Mouse (Mus musculus) thymus, postnatal 25 days (tissue): ENCODE results near the gene Ythdf2.
A peak's percentile ranks its signal among the peaks of the same experiment; 100 is the strongest.
"Not testable (repeated sequence)": the region's sequence is repeated elsewhere in the genome, so short reads cannot be mapped to it uniquely, and the experiment has no call there.

Experiments
- DNase-seq: peaks from one replicate; pipeline ENCODE4 v3.0.0; 2022

Gene Ythdf2

DNA sequence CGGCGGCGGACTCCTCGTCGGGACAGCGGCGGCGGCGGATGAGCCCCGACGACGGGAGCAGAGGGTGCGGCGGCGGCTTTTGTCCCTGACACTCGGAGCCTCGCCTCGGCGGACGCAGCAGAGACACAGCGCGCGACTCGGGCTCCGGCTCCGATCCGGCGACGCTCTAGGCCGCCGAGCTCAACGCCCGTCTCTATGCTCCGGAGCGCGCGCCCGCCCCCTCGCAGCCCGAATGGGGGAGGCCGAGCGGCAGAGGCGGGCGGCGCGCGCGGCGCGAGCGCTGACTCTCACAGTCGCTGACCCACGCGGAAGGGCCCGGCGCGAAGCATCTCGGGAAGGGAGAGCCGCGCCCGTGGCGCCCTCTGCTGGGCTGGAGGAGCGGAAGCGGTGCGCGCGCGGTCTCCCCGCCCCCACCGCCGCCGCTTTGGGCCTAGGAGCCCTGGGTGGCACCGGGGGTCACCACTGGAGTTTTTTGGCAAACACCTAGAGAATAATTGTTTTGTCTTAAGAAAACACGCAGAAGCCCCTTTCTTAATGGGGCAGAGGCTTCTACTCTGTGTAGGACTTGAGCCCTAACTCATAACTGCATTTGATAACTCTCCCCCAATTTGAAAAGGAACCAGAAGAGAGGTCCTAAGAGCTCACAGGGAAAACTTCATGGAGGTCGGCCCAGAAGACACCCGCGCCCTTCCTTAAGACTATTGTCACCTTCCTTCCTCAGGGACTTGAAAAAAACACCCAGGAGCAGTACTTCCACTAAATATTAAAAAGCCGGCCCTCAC is at the start of gene Ythdf2:
TSS of gene Ythdf2 (minus strand) at position 351 of the 782 bp plus-strand sequence.
- DNase-seq = peak; percentile 98

DNA sequence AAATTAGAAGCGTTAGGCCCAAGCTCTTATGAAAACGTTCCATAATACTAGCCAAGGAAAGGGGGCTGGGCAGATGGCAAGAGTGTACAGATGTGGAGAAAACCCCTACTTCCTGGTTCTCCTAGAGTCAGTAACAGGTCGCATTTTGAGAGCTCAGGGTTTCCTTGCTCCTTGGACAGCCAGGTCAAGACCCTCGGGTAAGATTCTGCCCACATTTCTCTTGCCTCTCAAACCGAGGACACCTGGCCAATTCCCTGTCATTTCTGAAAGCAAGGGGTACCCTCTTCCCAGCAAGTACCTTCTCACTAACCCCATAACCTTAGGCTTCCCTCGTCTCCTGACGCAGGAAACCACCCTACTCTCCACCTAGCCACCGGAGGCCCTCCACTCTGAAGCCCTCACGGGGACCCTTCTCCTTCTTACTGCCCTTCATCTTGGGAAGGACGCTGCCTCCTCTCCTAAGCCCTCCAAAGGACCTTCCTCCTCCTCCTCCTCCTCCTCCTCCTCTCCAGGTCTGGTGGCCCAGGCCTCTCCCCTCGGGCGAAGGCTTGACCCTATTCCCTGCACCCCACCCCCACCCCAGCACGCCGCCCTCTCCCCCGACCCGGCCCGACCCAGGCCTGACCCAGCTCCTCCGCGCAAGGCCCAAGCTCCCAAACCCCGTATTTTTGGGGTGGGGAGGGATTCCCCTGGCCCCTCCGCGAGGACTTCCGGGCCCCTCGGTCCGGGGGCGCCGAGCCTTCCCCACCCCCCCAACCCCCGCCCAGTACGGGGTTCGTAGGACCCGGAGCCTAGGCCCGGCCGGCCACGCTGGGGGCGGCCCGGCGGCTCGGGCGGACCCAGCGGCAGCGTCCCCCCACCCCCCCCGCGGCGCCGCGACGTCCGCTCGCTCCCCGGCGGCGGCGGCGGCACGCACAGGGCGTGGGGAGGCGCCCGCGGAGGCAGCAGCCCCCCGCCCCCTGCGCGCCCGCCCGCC is 48.6 kb upstream of the Ythdf2 start:
- peak; percentile 60 for DNase-seq

DNA sequence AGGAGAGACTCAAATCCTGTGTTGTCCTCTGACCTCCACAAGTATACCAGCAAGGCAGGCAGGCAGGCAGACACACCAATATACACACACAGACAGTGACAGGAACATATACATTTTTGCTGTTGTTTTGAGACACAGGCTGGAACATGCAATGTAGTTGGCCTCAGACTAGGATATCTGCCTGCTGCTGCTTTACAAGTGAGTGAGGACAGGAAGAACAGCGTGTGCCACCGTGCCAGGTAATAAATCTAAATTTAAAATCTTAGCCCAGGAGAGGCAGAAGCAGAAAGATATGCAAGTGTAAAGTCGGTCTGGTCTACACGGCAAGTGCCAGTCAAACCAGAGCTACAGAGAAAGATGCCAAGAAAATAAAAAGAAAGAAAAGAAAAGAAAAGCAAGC is 47.1 kb upstream of the Ythdf2 start:
- no peak for DNase-seq

DNA sequence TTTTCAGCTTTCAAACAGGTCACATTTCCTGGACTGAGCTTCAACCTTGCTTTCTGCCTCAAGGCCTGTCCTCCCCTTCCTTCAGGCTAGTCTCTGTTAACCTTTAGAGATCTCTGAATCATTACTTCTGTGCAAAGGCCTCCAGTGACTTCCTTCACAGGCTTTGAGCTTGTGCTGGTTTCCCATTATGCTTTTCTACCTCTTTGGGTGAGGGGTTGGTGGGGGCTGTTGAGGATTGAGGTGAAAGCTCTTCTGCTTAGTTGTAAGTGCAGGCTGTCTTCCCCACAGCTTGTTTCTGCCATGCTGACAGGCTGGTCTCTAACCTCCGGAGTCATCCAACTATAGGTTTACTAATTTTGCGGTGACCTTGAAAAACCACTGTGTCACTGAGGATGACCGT is 44.3 kb upstream of the Ythdf2 start:
- no peak for DNase-seq

DNA sequence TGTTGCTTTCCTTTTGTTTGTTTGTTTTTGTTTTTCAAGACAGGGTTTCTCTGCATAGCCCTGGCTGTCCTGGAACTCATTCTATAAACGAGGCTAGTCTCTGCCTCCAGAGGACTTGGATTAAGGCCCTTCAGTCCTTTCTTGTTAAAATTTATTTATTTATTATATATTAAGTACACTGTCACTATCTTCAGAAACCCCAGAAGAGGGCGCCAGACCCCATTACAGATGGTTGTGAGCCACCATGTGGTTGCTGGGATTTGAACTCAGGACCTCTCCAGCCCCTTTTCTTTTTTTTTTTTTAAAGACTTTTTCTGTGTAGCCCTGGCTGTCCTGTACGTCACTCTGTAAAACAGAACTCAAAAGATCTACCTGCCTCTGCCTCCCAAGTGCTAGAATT is 42.9 kb upstream of the Ythdf2 start:
- no peak for DNase-seq

DNA sequence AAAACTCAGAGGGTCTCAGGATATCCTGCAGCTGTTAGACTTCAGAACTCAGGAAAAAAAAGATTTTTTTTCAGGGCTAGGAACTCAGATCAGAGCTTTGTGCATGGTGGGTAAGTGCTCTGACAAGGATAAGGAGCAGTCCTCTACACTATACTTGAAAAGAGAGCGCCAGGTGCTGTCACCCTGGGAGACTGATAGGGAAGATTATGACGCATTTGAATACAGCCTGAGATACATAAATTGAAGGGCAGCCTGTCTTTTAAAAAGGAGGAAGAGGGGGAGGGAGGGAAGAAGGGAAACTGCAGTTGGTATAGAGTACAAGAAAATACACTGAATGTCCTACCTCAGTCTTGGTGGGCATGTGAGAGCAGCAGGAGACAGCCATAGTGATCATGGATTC is 41.5 kb upstream of the Ythdf2 start:
- no peak for DNase-seq

DNA sequence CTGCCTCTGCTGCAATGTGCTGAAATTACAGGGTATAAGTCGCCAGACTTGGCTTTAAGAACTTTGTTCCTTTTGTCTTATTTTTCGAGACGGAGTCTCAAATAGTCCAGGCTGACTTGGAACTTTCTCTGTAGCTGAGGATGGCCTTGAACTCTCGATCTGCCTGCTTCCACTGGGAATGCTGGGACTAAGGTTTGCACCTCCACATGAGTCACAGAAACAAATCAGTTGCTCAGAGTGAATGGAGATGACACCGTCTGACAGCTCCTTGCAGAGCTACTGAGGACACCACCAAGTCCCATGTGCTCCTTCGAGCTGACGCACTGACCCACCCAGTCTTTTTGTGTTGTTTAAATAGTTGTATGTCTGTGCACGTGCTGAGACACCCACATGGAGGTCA is 41.0 kb upstream of the Ythdf2 start:
- no peak for DNase-seq

DNA sequence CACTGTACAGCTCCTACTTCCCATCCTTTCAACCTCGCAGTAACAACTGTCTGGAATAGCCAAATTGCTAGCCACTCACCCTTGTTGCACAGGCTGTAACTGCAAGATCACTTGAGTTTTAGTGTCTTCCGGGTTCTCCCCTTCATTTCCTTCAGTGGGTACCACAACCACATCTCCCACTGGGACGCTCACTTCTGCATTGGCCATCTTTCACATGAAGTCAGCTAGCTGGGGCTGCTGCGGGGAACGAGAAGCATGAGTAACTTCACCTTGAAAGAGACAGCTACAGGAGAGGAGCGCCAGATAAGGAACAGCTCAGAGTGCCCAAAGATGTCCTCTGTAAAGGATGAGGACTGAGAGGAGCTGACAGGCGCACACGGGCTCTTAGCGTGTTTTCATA is 39.5 kb upstream of the Ythdf2 start:
- no peak for DNase-seq

DNA sequence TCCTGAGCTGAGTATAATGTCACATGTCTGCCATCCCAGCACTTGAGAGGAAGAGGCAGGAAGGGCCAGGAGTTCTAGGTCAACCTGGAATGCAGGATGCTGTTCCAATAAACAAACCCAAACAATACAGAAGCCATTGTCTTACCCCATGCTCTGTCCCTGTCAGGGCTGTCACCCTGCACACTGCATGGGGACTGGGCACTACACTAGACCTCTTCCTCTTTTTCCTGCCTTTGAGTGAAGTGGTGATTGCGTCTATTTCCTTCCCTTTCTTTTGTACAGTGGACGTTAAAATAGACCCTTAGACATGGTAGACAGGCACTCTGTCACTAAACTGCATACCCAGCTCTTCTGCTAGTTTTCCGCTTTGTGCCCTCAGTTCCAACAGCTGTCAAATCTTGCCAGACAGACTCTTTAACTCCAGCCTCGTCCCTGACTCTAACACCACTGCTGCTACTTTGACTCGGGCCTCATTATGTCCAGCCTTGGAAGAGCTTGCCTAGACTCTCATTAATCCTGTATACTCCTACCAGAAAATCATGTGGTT is 35.4 kb upstream of the Ythdf2 start:
- DNase-seq = no peak

DNA sequence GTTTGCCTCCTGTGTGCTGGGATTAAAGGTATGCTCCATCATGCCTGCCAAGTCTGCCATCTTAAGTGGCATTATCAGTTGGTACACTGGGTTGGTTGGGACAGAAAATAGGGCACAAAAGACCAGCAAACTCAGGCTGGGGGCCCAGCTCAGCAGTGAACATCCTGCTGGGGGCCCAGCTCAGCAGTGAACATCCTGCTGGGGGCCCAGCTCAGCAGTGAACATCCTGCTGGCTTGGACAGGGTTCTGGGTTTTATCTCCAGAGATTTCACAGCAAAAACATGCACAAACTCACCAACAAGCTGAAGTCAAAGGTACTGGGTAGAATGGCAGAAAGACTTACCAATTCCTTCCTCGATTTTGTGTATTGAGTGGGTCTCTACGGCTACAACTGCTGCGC is 33.5 kb upstream of the Ythdf2 start:
- no peak for DNase-seq

DNA sequence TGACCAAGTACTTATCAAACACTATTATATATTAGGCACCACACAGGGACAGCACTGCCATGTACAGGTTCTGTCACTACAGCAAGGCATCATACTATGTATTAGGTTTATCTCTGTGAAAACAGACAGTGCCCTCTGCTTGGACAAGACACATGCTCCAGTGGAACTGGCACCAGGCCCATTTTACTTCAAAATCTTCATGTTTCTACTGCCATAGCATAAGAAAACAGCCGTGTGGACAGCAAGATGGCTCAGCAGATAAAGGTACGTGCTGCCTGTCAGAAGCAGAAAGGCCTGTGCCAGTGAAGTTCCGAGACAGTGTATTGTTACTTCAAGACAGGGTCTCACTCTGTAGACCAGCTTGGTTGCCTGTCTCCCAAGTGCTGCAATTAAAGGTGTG is 29.1 kb upstream of the Ythdf2 start:
- no peak for DNase-seq

DNA sequence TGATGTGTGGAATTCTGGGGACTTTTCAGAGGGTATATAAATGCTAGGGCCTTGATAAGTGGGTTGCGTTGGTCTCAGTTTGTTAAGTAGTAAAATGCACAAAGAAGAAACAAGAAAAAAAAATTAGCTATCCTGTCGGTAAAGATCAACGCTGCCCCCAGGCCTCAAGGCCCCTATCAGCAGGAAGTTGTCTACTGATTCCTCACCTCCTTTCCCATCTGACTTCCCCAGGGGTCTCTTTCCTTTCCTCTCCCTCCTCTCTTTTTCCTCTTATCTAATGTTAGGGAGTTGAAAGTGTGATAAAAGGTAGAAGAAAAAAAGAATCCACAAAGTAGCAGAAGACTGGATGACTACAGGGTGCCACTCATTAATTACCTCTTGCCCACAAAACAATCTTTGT is 28.3 kb upstream of the Ythdf2 start:
- no peak for DNase-seq

DNA sequence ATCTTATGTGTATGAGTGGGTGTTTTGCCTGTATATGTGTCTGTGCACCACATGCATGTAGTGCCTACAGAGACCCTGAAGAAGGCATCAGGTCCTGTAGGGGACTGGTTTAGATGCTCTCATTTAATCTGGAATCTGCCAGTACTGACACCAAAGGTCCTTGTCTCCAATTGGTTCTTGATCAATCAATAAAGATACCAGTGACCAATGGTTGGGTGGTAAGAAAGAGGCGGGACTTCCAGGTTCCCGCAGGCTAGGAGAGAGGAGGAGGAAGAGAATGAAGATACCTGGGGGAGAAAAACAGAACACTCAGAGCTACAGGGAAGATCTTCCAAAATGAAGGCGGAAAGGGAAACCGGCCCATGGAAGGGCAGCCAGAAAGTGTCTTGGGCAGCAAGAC is 26.3 kb upstream of the Ythdf2 start:
- no peak for DNase-seq

DNA sequence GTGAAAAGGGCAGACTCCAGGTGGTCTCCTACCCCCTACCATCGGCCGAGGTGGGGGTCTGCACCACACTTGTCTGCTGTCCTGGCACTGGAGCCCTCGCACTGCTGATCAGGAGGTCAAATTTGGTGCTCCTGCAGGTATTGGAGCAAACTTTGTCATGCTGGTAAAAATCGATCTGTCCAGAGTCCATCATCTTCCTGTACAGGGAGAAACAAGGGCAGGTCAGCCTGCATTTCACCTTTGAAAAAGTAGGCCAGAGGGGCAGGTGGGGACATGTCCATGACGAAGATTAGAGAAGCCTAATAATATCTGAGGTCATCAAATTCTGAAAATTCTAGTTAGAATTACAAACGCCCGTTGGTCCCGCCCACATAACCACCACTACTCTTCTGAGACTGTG is 22.6 kb upstream of the Ythdf2 start:
- DNase-seq = no peak

DNA sequence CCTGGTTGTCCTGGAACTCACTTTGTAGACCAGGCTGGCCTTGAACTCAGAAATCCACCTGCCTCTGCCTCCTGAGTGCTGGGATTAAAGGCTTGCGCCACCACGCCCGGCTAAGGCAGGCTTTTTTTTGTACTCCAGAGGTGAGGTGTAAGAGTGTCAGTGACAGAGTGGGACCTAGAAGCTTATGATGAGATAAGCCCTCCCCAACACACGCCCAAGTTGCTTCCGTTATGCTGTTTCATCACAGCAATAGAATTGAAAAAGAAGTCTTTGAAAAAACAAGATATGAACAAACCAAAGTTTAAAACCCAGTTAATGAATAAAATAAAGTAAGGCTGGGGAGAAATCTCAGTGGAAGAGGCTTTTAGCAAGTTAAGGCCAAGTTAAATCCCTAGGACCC is 18.3 kb upstream of the Ythdf2 start:
- DNase-seq = no peak

DNA sequence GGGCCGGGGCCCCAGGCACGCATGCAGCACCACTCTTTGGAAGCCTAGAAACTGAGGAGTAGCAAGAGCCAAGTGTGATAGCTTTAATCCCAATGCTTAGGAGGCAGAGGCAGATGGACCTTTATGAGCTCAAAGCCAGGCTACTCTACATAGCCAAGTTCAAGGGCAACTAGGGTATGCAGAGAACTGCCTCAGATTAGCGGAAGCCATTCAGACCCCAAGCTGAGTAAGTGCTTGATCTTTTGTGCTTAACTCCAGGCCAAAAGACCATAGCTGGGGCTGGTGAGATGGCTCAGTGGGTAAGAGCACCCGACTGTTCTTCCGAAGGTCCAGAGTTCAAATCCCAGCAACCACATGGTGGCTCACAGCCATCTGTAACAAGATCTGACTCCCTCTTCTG is 9.9 kb upstream of the Ythdf2 start:
- DNase-seq = not testable (repeated sequence)

DNA sequence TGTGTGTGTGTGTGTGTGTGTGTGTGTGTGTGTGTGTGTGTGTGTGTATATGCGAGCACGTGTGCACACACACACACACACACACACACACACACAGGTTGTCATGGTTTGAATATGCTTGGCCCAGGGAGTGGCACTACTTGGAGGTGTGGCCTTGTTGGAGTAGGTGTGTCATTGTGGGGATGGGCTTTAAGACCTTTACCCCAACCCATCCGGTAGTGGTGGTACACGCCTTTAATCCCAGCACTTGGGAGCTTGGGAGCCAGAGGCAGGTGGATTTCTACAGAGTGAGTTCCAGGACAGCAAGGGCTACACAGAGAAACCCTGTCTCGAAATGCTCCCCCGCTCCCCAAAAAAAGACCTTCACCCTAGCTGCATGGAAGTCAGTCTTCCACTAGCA is 6.3 kb upstream of the Ythdf2 start:
- not testable (repeated sequence) for DNase-seq

DNA sequence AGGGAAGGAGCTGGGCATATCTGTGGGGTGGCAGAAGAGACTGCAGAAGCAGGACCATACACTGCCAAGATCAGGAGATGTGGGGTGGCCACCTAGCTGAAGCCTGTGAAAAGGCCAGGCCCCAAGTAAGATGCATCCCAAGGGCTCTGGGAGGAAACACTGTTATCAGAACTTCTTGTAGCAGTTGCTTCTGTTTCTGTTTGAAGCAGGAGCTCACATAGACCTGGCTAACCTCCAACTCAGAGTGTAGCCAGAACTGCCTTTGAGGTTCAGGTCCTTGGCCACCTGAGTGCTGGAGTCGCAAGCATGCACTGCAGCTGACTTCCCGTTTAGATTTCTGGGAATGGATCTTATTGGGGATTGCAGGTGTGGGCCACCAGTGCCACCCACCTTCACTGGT is 5.7 kb upstream of the Ythdf2 start:
- no peak for DNase-seq

DNA sequence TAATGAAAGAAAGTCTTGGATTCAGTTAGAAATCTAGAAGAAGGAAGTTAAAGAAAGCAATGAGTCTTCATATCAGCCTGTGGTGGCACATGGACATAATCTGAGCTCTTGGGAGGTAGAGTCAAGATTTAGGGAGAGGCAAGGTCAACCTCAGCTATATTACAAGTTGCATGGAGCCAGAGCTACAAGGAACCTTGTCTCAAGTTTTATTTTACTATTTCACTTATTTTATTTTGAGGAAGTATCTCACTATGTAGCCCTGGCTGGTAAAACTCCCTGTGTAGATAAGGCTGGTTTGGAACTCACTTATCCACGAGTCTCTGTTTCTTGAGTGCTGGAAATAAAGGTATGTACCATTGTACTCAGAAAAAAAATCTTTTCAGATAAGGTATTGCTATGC is 4.5 kb upstream of the Ythdf2 start:
- DNase-seq = no peak

DNA sequence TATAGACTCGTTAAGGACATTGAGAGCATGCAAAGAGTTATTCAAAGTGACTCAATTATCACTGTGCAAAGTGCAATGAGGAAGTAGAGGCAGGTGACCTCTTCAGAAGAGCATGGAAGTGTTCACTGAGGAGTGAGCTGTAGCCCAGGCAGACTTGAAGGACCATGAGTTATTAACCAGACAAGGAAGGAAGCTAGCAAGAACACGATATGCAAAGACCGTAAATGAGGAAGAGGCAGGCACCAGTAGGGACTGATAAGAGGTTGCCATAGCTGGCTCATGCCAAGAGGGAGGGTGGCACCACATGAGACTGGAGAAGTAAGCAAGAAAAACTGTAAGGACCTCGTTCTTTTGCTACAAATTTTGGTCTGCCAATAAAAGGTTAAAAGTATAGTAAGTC is 2.7 kb upstream of the Ythdf2 start:
- DNase-seq = no peak

DNA sequence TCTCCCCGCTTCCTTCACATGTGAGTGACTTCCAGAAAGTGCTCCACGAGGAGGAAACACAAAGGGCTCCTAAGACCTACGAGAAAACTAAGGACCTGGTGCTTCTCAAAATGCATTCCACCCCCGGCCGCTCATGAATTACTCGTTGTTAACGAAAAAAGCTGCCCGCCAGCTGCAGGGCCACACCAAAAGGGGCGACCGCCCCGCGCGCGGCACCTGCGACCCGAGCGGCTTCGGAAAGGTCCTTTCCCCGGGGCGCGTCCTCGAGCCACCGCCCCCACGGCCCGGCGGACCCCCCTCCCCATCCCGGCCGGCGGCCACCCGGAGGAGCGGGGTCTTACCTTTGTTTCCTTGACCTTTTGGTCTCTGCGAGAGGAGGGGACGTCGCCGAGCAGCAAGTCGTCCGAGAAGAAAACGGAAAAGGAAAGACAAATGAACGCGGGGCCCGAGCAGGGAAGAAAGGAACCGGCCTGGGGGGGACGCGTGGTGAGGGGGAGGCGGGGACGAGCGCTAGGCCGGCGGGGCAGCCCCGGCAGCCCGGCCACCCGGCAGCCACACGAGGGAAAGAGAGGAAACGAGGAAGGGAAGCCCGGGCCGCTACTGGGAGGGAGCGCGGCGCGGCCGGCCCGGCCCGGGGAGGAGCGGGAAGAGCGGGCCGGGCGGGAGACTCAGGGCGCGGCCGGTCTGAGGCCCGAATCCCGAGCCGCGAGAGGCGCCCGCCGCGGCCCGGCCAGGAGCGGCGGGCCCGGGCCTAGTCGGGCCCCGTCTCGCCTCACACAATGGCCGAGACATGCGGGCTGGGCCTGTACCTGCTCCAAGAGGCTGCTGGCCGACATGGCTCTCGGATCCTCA is 786 bp downstream of the Ythdf2 start:
- DNase-seq = peak; percentile 39

DNA sequence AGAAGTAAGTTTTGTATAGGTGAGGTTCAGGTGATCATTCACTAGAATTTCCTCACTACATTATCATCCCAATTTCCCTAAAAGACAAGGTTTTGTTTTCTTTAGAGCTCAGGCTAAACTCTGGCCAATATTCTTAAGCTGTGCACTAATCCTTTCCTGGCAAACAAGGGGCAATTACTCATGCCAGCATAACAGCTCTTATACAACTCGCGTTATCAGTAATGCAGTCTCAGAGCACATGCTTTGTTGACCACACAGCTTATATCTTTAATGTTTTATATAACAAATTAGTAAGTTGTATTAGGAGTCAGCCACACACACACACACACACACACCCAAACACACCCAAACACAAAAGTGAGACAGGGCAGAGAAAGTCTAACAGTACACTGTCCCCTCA is 1.8 kb downstream of the Ythdf2 start:
- no peak for DNase-seq

DNA sequence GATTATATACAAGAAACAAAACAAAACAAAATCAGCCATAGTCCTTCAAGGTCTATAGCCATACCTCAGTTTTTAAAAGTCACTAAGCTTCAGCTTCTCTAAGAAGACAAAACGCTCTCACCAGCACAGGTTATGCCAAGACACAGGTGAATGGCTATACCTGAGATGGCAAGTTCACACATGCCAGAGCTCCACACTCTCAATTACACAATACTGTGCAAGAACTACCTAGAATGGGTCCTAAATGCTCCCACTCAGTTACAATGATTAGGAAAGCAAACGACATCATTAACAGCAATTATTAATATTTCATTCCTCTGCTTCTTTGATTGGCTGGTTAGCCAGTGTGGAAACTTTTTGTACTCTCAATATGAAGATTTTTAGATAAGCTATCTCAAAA is 2.8 kb downstream of the Ythdf2 start:
- no peak for DNase-seq
